Mouse (Mus musculus) ES-E14 (cell line): ENCODE measurements around the gene Tppp. TPM values are rescaled to one million over a fixed set of nuclear protein-coding genes. Genes with fewer than 3 reads are reported as not detected.

Experiments used
- DNase-seq: peaks from one replicate; pipeline ENCODE4 v3.0.0-alpha.2; 2013; ENCODE audit warnings: low read depth, low spot score
- H3K27ac ChIP-seq: 2 replicates; pipeline ENCODE4 v1.5.1; 2012; ENCODE audit warnings: low read depth, mild to moderate bottlenecking, low read length, moderate library complexity, mixed read lengths; ENCODE audit not compliant: poor library complexity, insufficient read depth, severe bottlenecking
- H3K36me3 ChIP-seq: 2 replicates; pipeline ENCODE4 v1.6.1; 2012; ENCODE audit warnings: mild to moderate bottlenecking, low read length, moderate library complexity, mixed read lengths; ENCODE audit not compliant: control insufficient read depth, poor library complexity, insufficient read depth, severe bottlenecking
- H3K4me1 ChIP-seq, 2 experiments: fragments of 150-350 bp in 1 of 2; sonication (generic) in 1 of 2; 2 replicates each; pipeline ENCODE4 v1.6.1; 2012; ENCODE audit warnings: low read length in 2 of 2, mild to moderate bottlenecking in 1 of 2, mixed read lengths in 1 of 2; ENCODE audit not compliant: control insufficient read depth in 2 of 2, insufficient read depth in 2 of 2, poor library complexity in 1 of 2
- H3K4me3 ChIP-seq, 2 experiments: fragments of 150-350 bp in 1 of 2; sonication (generic) in 1 of 2; 2 replicates each; pipeline ENCODE4 v1.5.1; 2012; ENCODE audit warnings: low read length in 2 of 2, low read depth in 1 of 2, mild to moderate bottlenecking in 1 of 2, mixed read lengths in 1 of 2; ENCODE audit not compliant: insufficient read depth in 1 of 2, poor library complexity in 1 of 2, severe bottlenecking in 1 of 2
- H3K9ac ChIP-seq: 2 replicates; pipeline ENCODE4 v1.6.1; 2012; ENCODE audit warnings: low read depth, mild to moderate bottlenecking, low read length, mixed read lengths; ENCODE audit not compliant: poor library complexity, insufficient read depth, severe bottlenecking
- H3K9me3 ChIP-seq: fragments of 150-350 bp; sonication (generic); 2 replicates; pipeline ENCODE4 v1.6.1; 2012; ENCODE audit warnings: low read depth, mild to moderate bottlenecking, low read length; ENCODE audit not compliant: control insufficient read depth, insufficient read depth
- CHD2 ChIP-seq: IDR thresholded peaks from 2 replicates; pipeline ENCODE4 v1.6.1; 2014; ENCODE audit warnings: mild to moderate bottlenecking, low read depth, low read length, inconsistent platforms
- HCFC1 ChIP-seq: IDR thresholded peaks from 2 replicates; pipeline ENCODE4 v1.6.1; 2012; ENCODE audit warnings: low read length, inconsistent platforms, borderline replicate concordance; ENCODE audit not compliant: insufficient read depth
- MAFK ChIP-seq: IDR thresholded peaks from 2 replicates; pipeline ENCODE4 v1.6.1; 2014; ENCODE audit warnings: mild to moderate bottlenecking, low read depth, low read length, inconsistent platforms; ENCODE audit not compliant: insufficient read depth
- ZC3H11A ChIP-seq: IDR thresholded peaks from 2 replicates; pipeline ENCODE4 v1.6.1; 2012; ENCODE audit warnings: low read depth, mild to moderate bottlenecking, inconsistent platforms, low read length, borderline replicate concordance
- ZNF384 ChIP-seq: IDR thresholded peaks from 2 replicates; pipeline ENCODE4 v1.6.1; 2012; ENCODE audit warnings: low read depth, low read length, inconsistent platforms
- in situ Hi-C, 2 experiments: fragments of 600-800 bp; cut with MboI; formaldehyde crosslinking; loops; one replicate each; pipeline ENCODE4 v1.15.1; 2025; ENCODE audit warnings: low sequenced_read_pairs in 2 of 2, inconsistent platforms in 1 of 2; ENCODE audit not compliant: unreplicated experiment in 2 of 2
- total RNA-seq: library from RNA; depleted of rRNA; stranded (reverse); fragments of 300-350 nt; gene quantifications from 2 replicates; pipeline ENCODE4 v1.2.3, GENCODE M21; 2012; rRNA removed

Tppp gene
- total RNA-seq, result 0.21 and 0.22 TPM in 2 replicates

DNA sequence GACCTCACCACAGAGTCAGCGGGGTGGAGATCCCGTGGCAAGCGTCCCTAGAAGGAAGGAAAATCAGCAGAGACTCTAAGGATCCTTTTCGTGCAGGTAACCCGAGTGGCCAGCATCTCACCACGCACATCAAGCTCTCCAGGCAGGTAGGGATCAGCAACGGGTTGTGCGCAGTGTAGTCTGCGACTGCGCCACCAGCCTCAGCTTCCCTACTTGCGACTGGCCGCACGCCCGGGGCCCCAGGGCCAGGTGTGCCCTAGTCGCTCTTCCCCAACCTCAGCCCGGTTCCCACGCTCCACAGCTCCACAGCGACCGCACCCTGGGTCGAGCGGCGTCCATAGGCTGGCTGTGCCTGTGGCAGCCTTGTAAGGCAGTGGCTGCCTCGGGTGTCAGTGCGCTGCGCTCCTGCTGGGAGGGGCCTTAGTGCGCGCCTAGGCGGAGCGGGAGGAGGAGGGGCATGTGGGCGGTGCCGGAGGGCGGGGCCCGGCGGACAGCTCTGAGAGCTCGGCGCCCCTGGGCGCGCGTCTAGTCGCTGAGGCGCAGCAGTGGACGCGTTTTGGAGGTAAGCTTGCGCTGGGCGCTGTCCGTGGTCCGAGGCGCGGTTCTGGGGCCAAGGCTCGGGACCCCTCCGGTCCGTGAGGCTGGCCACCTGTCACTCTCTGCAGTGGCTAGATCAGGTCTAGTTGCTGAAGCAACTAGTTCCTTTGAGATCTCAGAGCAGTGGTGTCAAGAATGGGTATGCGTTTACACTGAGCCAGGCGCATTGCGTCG is at the start of gene Tppp:
Gene Tppp (plus strand): TSS at position 460 of the 771 bp plus-strand sequence.
- H3K27ac ChIP-seq, result no peak within 1 kb of the TSS
- H3K9me3 ChIP-seq, result no peaks in the 10 kb centered on the region
- H3K4me3 ChIP-seq, result peak within 1 kb of the TSS; percentile 72 to 76
- DNase-seq, result peak; percentile 84
- in situ Hi-C loops, result no loop called here
- TF ChIP-seq HCFC1, result 0 out of 2 replicates have a peak, but pooled peaks have one; percentile 38
- no peak for TF ChIP-seq ZC3H11A
- H3K36me3 ChIP-seq, result no peaks in the 10 kb centered on the region
- H3K9ac ChIP-seq, result peak within 1 kb of the TSS; percentile 58
- no peaks in the 10 kb centered on the region for H3K4me1 ChIP-seq

DNA sequence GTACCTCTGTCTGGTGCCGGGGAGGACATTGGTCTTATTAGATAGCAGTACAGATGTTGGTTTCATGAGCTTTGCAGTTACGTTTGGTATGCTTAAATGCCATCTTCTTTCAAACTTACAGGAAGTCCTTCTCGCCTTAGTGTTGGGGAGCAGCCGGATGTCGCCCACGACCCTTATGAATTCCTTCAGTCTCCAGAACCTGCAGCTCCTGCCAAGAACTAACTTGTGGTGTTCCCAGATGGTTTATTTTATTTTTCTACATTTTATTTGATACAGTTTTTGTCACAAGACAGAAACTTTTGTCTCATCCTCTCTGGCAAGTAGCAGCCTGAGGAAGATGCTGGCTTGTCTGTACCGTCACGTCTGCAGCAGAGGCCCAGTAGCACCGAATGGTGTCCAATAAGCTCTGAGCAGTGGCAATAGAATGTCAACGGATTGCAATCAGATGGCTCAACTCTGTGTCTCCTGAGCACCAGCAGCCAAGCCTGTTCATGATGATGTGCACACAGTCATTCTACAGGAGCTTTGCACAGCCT is 49.0 kb upstream of the Tppp start:
- H3K4me3 ChIP-seq, result no peak overlapping the region
- no peak for TF ChIP-seq ZC3H11A
- no peak for TF ChIP-seq HCFC1
- TF ChIP-seq CHD2, result no peak
- no peak for TF ChIP-seq MAFK
- no peak for TF ChIP-seq ZNF384
- no peak overlapping the region for H3K27ac ChIP-seq
- H3K9ac ChIP-seq, result no peak overlapping the region
- H3K9me3 ChIP-seq, result no peaks in the 10 kb centered on the region
- H3K36me3 ChIP-seq, result peaks cover 9% of the 10 kb centered on the region; the same call in 1 of the 2 replicates
- no peak for DNase-seq
- no peaks in the 10 kb centered on the region for H3K4me1 ChIP-seq
- in situ Hi-C loops, result no loop called here

DNA sequence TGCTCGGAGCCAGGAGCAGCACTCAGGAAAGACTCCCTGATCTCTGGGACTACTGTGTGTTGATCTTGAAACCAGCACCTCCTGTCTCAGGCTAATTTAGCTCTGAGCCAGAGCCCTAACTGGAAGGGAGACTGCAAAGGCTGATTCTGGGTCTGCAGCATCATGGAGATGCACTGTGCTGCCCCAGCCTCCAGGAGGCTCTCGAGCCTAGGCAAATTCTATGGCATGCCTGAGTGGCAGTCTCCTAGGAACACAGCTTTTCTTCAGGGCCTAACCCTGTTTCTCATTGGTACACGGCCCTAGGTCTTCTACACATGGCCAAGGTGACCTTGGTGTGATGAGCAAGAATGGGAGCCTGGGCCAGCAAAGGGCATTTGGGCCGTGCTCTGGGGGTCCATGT is 48.0 kb upstream of the Tppp start:
- H3K4me1 ChIP-seq, result no peaks in the 10 kb centered on the region
- TF ChIP-seq CHD2 (no peak), ZC3H11A (no peak), ZNF384 (no peak)
- H3K4me3 ChIP-seq, result no peak overlapping the region
- H3K9ac ChIP-seq, result no peak overlapping the region
- H3K36me3 ChIP-seq, result peaks cover 5% of the 10 kb centered on the region; the same call in 1 of the 2 replicates
- no peak overlapping the region for H3K27ac ChIP-seq
- no peak for DNase-seq
- H3K9me3 ChIP-seq, result no peaks in the 10 kb centered on the region
- in situ Hi-C loops, result no loop called here

DNA sequence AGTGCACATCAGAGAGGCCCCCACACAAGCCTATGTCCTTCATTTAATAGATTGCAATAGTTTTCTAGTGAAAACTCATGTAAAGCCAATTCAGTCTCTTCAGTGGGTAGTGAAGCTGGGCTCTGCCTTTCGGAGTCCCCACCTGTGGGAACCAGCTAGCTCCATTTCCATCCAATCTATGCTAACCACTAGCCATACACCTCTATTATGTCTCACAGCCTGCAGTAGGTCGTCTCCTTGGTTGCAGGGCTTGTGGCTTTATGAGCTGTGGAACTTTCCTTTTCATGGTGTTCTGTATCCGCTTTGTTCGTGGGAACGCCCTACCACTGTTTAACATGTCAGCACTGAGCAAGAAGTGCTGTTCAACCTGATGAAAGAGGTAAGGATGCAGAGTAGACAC is 45.7 kb upstream of the Tppp start, which contains the start of gene Zdhhc11:
Gene Zdhhc11 (plus strand): TSS at position 301 of the 400 bp plus-strand sequence.
- no peak within 1 kb of the TSS for H3K9ac ChIP-seq
- TF ChIP-seq HCFC1 (no peak), CHD2 (no peak), ZC3H11A (no peak), MAFK (no peak), ZNF384 (no peak)
- in situ Hi-C loops, result no loop called here
- no peak for DNase-seq
- no peak within 1 kb of the TSS for H3K4me3 ChIP-seq
- no peaks in the 10 kb centered on the region for H3K9me3 ChIP-seq
- no peaks in the 10 kb centered on the region for H3K4me1 ChIP-seq
- H3K27ac ChIP-seq, result no peak within 1 kb of the TSS
- H3K36me3 ChIP-seq, result peaks cover 5% of the 10 kb centered on the region; the same call in 1 of the 2 replicates
